9 mouse cellular contexts compared by ENCODE assay signal in genomic region chr5:118515280-118515721, GRCm38 (mm10). TPM values are rescaled to one million over a fixed set of nuclear protein-coding genes. Genes with fewer than 3 reads are reported as not detected.
DNase-seq lines count a peak whose midpoint lies in the region; ATAC-seq lines count a peak whose summit lies in the region.
"Had no signal": no experiment of that assay in that cellular context is flagged by ENCODE, and none has a peak within 500 bp of the region (broad histone marks: within the 10 kb centered on the region; RNA-seq: fewer than 3 reads in every experiment).

No protein-coding gene starts in this region.

- H3K9ac ChIP-seq in midbrain, embryonic 14.5 days (replicated peaks; ENCODE audit: low read length), result no peak overlapping the region
- H3K9ac ChIP-seq in midbrain, embryonic 15.5 days, result no peak overlapping the region
- H3K9ac ChIP-seq in kidney, embryonic 16.5 days (replicated peaks; ENCODE audit: low read length), result no peak overlapping the region
- H3K9ac ChIP-seq in limb, embryonic 11.5 days (ENCODE audit: low read length), result peak overlapping the region; percentile 34; the same call in 1 of the 2 replicates
- H3K9ac ChIP-seq: midbrain, embryonic 12.5 days had no signal

- WGBS in midbrain, embryonic 14.5 days, result 22% methylated on average over 11 of the region's 11 CpGs
- WGBS in midbrain, embryonic 15.5 days, result 27% methylated on average over 11 of the region's 11 CpGs
- WGBS in kidney, embryonic 16.5 days, result 14% methylated on average over 11 of the region's 11 CpGs
- 6% methylated on average over 11 of the region's 11 CpGs for WGBS in limb, embryonic 11.5 days

- peak; percentile 67 for DNase-seq in midbrain, embryonic 14.5 days
- DNase-seq in fat pad, adult 2 months (ENCODE audit: extremely low read depth, low read depth, low spot score), result peak; percentile 72
- peak; percentile 57 for DNase-seq in limb, embryonic 11.5 days (ENCODE audit: low spot score)
- DNase-seq in natural killer cell, adult 2 months (ENCODE audit: low spot score in 2 of 2), result no peak
- no peak for DNase-seq in gastrocnemius, postnatal 14 days

- H3K27ac ChIP-seq in midbrain, embryonic 14.5 days (replicated peaks; ENCODE audit: low read depth, low read length), result no peak overlapping the region
- no peak overlapping the region for H3K27ac ChIP-seq in midbrain, embryonic 15.5 days
- peak overlapping the region; percentile 34; the same call in 1 of the 2 replicates for H3K27ac ChIP-seq in kidney, embryonic 16.5 days (ENCODE audit: low read length)
- H3K27ac ChIP-seq in limb, embryonic 11.5 days (replicated peaks; ENCODE audit: low read depth, low read length), result peak overlapping the region; percentile 81
- H3K27ac ChIP-seq: midbrain, embryonic 12.5 days had no signal

- H3K27me3 ChIP-seq in midbrain, embryonic 14.5 days (ENCODE audit: control insufficient read depth, insufficient read depth, low read length), result peaks cover 17% of the 10 kb centered on the region
- H3K27me3 ChIP-seq in midbrain, embryonic 15.5 days (replicated peaks), result peaks cover 23% of the 10 kb centered on the region
- peaks cover 6% of the 10 kb centered on the region; the same call in 1 of the 2 replicates for H3K27me3 ChIP-seq in kidney, embryonic 16.5 days (ENCODE audit: insufficient read depth, low read length)
- no peaks in the 10 kb centered on the region for H3K27me3 ChIP-seq in limb, embryonic 11.5 days (ENCODE audit: control insufficient read depth, insufficient read depth, low read length)

- H3K4me3 ChIP-seq in midbrain, embryonic 14.5 days (replicated peaks; ENCODE audit: low read depth, low read length), result no peak overlapping the region
- H3K4me3 ChIP-seq in midbrain, embryonic 15.5 days, result no peak overlapping the region
- no peak overlapping the region for H3K4me3 ChIP-seq in kidney, embryonic 16.5 days (ENCODE audit: low read length)
- H3K4me3 ChIP-seq in limb, embryonic 11.5 days (ENCODE audit: low read depth, low read length), result no peak overlapping the region

- ATAC-seq in midbrain, embryonic 14.5 days (ENCODE audit: low FRiP score, low TSS enrichment), result no peak
- no peak for ATAC-seq in midbrain, embryonic 15.5 days (replicated peaks)
- ATAC-seq in kidney, embryonic 16.5 days (ENCODE audit: low FRiP score, low TSS enrichment), result peak; percentile 69; the same call in 1 of the 2 replicates
- ATAC-seq in limb, embryonic 11.5 days (ENCODE audit: insufficient number of reproducible peaks, low FRiP score, low TSS enrichment, low read depth), result no peak
- ATAC-seq in erythroid progenitor cell, adult 5-6 weeks (replicated peaks; ENCODE audit: low FRiP score, poor library complexity, severe bottlenecking), result no peak

- no peaks in the 10 kb centered on the region for H3K36me3 ChIP-seq in midbrain, embryonic 14.5 days (ENCODE audit: control insufficient read depth, insufficient read depth, low read length)
- no peaks in the 10 kb centered on the region for H3K36me3 ChIP-seq in midbrain, embryonic 15.5 days (replicated peaks)
- no peaks in the 10 kb centered on the region for H3K36me3 ChIP-seq in kidney, embryonic 16.5 days (ENCODE audit: insufficient read depth, low read length)
- H3K36me3 ChIP-seq in limb, embryonic 11.5 days (ENCODE audit: control insufficient read depth, insufficient read depth, low read length), result no peaks in the 10 kb centered on the region
- H3K36me3 ChIP-seq: midbrain, embryonic 12.5 days had no signal

- intact Hi-C loops in gastrocnemius, postnatal 14 days (cut with DNase I; ENCODE audit: low total_unique reads), result no loop called here

- H3K9me3 ChIP-seq in midbrain, embryonic 14.5 days (ENCODE audit: control insufficient read depth, low read length), result no peaks in the 10 kb centered on the region
- H3K9me3 ChIP-seq in midbrain, embryonic 15.5 days, result no peaks in the 10 kb centered on the region
- no peaks in the 10 kb centered on the region for H3K9me3 ChIP-seq in kidney, embryonic 16.5 days (ENCODE audit: low read length)
- H3K9me3 ChIP-seq in limb, embryonic 11.5 days (ENCODE audit: control insufficient read depth, low read length), result no peaks in the 10 kb centered on the region
- H3K9me3 ChIP-seq: midbrain, embryonic 12.5 days had no signal

- peaks cover 15% of the 10 kb centered on the region for H3K4me1 ChIP-seq in midbrain, embryonic 14.5 days (ENCODE audit: control insufficient read depth, insufficient read depth, low read length)
- peaks cover 21% of the 10 kb centered on the region for H3K4me1 ChIP-seq in midbrain, embryonic 15.5 days
- peaks cover 42% of the 10 kb centered on the region for H3K4me1 ChIP-seq in kidney, embryonic 16.5 days (ENCODE audit: insufficient read depth, low read length)
- peaks cover 47% of the 10 kb centered on the region for H3K4me1 ChIP-seq in limb, embryonic 11.5 days (ENCODE audit: control insufficient read depth, insufficient read depth, low read length)

- H3K4me2 ChIP-seq in midbrain, embryonic 14.5 days (ENCODE audit: low read length), result no peak overlapping the region
- H3K4me2 ChIP-seq in midbrain, embryonic 15.5 days, result no peak overlapping the region
- no peak overlapping the region; the same call in 1 of the 2 replicates for H3K4me2 ChIP-seq in kidney, embryonic 16.5 days (replicated peaks; ENCODE audit: low read depth, low read length)
- peak overlapping the region; percentile 55 for H3K4me2 ChIP-seq in limb, embryonic 11.5 days (ENCODE audit: low read depth, severe bottlenecking)

RNA-seq across cellular contexts. Expression of gene Med13l, which starts 45.2 kb away (rescaled TPM):
- 17.0 and 20.5 TPM in 2 replicates for polyA plus RNA-seq in midbrain, embryonic 14.5 days (2014; fragmentation: Nextera tagmentation; extraction: Ambion mirVana)
- polyA plus RNA-seq in midbrain, embryonic 15.5 days (2015; fragmentation: Nextera tagmentation; extraction: Ambion mirVana), result 17.3 and 17.9 TPM in 2 replicates
- polyA plus RNA-seq in kidney, embryonic 16.5 days (2015; fragmentation: Nextera tagmentation; extraction: Ambion mirVana), result 8.2 and 9.1 TPM in 2 replicates
- 15.1 and 16.5 TPM in 2 replicates for polyA plus RNA-seq in limb, embryonic 11.5 days (2014; fragmentation: Nextera tagmentation; extraction: Ambion mirVana)
- total RNA-seq in gastrocnemius, postnatal 14 days (2021), result 10 to 100 TPM; 22.0 to 24.1 TPM
- total RNA-seq in erythroid progenitor cell, adult 5-6 weeks (2015; ENCODE audit: low replicate concordance), result 129 and 136 TPM in 2 replicates
- 166 and 173 TPM in 2 replicates for total RNA-seq in erythroid progenitor cell, adult 5-6 weeks (2017; ENCODE audit: low replicate concordance)

Comparison
In these comparisons a context has a peak if more than half of its experiments do, and no peak if none do; other contexts are left out.
1. DNase-seq: peak in midbrain, embryonic 14.5 days (single experiment), fat pad, adult 2 months (single experiment) and limb, embryonic 11.5 days (single experiment); none in natural killer cell, adult 2 months (0 of 2) and gastrocnemius, postnatal 14 days (single experiment).
2. H3K27ac ChIP-seq: peak in kidney, embryonic 16.5 days (single experiment) and limb, embryonic 11.5 days (single experiment); none in midbrain, embryonic 14.5 days (single experiment) and midbrain, embryonic 15.5 days (single experiment).